Mouse (Mus musculus): Measurements from ENCODE around the gene Ttc19.

- no peak for TF ChIP-seq CTCF (IDR thresholded peaks at IDR 0.05 in 2 of 3, conservative IDR thresholded peaks at IDR 0.05 in 1 of 3; ENCODE audit: control insufficient read depth in 1 of 3, insufficient read depth in 1 of 3, low read depth in 2 of 3, low read length in 3 of 3, poor library complexity in 1 of 3, severe bottlenecking in 1 of 3)
- no peak for TF ChIP-seq NELFE (IDR thresholded peaks at IDR 0.05; ENCODE audit: low read depth, low read length)
- TF ChIP-seq MAFK (IDR thresholded peaks at IDR 0.05; ENCODE audit: borderline replicate concordance, low read depth, low read length) = no peak
- TF ChIP-seq ZNF384 (IDR thresholded peaks at IDR 0.05; ENCODE audit: low read depth, low read length) = no peak
- TF ChIP-seq MAZ (IDR thresholded peaks at IDR 0.05; ENCODE audit: low read depth, low read length) = no peak
- no peak for TF ChIP-seq MYC (IDR thresholded peaks at IDR 0.05; ENCODE audit: low read depth, low read length)
- TF ChIP-seq POLR2AphosphoS2 (IDR thresholded peaks at IDR 0.05; ENCODE audit: low read length) = no peak
- TF ChIP-seq POLR2A (IDR thresholded peaks at IDR 0.05; ENCODE audit: control insufficient read depth in 1 of 2, insufficient read depth in 1 of 2, low read depth in 1 of 2, low read length in 2 of 2, poor library complexity in 1 of 2) = no peak
- no peak for TF ChIP-seq ZC3H11A (IDR thresholded peaks at IDR 0.05; ENCODE audit: low read depth, low read length)
- TF ChIP-seq ZKSCAN1 (IDR thresholded peaks at IDR 0.05; ENCODE audit: low read depth, low read length) = no peak
- TF ChIP-seq CHD2 (IDR thresholded peaks at IDR 0.05; ENCODE audit: low read length) = no peak
- TF ChIP-seq EP300 (IDR thresholded peaks at IDR 0.05; ENCODE audit: low read depth in 1 of 2, low read length in 2 of 2) = no peak
These were observed 12.9 kb upstream of the Ttc19 start for GRCm38 (mm10) chr11:62268381-62268780.
